ENCODE assay signal across 8 mouse cellular contexts in genomic region chr5:117357129-117357477, GRCm38 (mm10). TPM values are rescaled to one million over a fixed set of nuclear protein-coding genes. Genes with fewer than 3 reads are reported as not detected.
DNase-seq lines count a peak whose midpoint lies in the region; ATAC-seq and TF ChIP-seq lines count a peak whose summit lies in the region.

Gene Wsb2, plus strand, starts transcription at chr5:117357304.

- peak within 1 kb of the TSS; percentile 97 for H3K27ac ChIP-seq in brown adipose tissue, adult 24 weeks (replicated peaks; ENCODE audit: low read depth, low read length)
- H3K27ac ChIP-seq in forebrain, embryonic 11.5 days (ENCODE audit: low read depth, low read length), result peak within 1 kb of the TSS; percentile 81
- peak within 1 kb of the TSS; percentile 97 for H3K27ac ChIP-seq in heart, embryonic 15.5 days
- peak within 1 kb of the TSS; percentile 81 for H3K27ac ChIP-seq in liver, embryonic 16.5 days (ENCODE audit: low read length)
- peak within 1 kb of the TSS; percentile 77 for H3K27ac ChIP-seq in neural tube, embryonic 11.5 days (ENCODE audit: low read depth, low read length)
- H3K27ac ChIP-seq in stomach, postnatal 0 days (replicated peaks), result peak within 1 kb of the TSS; percentile 97

- ATAC-seq in forebrain, embryonic 11.5 days (replicated peaks; ENCODE audit: low FRiP score), result peak; percentile 76
- peak; percentile 70 for ATAC-seq in heart, embryonic 15.5 days (replicated peaks; ENCODE audit: insufficient number of reproducible peaks, insufficient read depth, low FRiP score, low read depth)
- ATAC-seq in liver, embryonic 16.5 days (ENCODE audit: low read depth), result peak; percentile 71
- peak; percentile 62; the same call in 1 of the 2 replicates for ATAC-seq in neural tube, embryonic 11.5 days (ENCODE audit: insufficient read depth, low FRiP score, low TSS enrichment)
- peak; percentile 31; the same call in 1 of the 2 replicates for ATAC-seq in stomach, postnatal 0 days (ENCODE audit: low FRiP score, low TSS enrichment)

- WGBS in forebrain, embryonic 11.5 days, result 2% methylated on average over 13 of the region's 54 CpGs
- 0% methylated on average over 19 of the region's 54 CpGs for WGBS in heart, embryonic 15.5 days
- WGBS in liver, embryonic 16.5 days (ENCODE audit: insufficient replicate concordance), result 0% methylated on average over 8 of the region's 54 CpGs
- WGBS in neural tube, embryonic 11.5 days, result 0% methylated on average over 8 of the region's 54 CpGs
- WGBS in stomach, postnatal 0 days, result 0% methylated on average over 8 of the region's 54 CpGs

- H3K9ac ChIP-seq in forebrain, embryonic 11.5 days (ENCODE audit: low read length), result peak within 1 kb of the TSS; percentile 88
- H3K9ac ChIP-seq in heart, embryonic 15.5 days, result peak within 1 kb of the TSS; percentile 94
- H3K9ac ChIP-seq in liver, embryonic 16.5 days (ENCODE audit: low read depth, low read length), result peak within 1 kb of the TSS; percentile 85
- peak within 1 kb of the TSS; percentile 85 for H3K9ac ChIP-seq in neural tube, embryonic 11.5 days (ENCODE audit: low read length)
- peak within 1 kb of the TSS; percentile 90 for H3K9ac ChIP-seq in stomach, postnatal 0 days (ENCODE audit: low read length)

- H3K27me3 ChIP-seq in forebrain, embryonic 11.5 days (ENCODE audit: control insufficient read depth, insufficient read depth, low read length), result no peaks in the 10 kb centered on the region
- no peaks in the 10 kb centered on the region for H3K27me3 ChIP-seq in heart, embryonic 15.5 days
- H3K27me3 ChIP-seq in liver, embryonic 16.5 days (ENCODE audit: control insufficient read depth, insufficient read depth, low read depth, low read length), result peaks cover 5% of the 10 kb centered on the region
- no peaks in the 10 kb centered on the region for H3K27me3 ChIP-seq in neural tube, embryonic 11.5 days (ENCODE audit: control insufficient read depth, insufficient read depth, low read length)
- H3K27me3 ChIP-seq in stomach, postnatal 0 days (ENCODE audit: control insufficient read depth, insufficient read depth, low read length), result no peaks in the 10 kb centered on the region

- DNase-seq in CD8-positive naive resting alpha-beta T cell, adult 2 months (ENCODE audit: low read depth in 2 of 2, low spot score in 2 of 2), result peak; percentile 48 to 52
- DNase-seq in forebrain, embryonic 11.5 days (ENCODE audit: low spot score), result peak; percentile 93
- DNase-seq in kidney, postnatal 14 days, result peak; percentile 93
- peak; percentile 78 for DNase-seq in neural tube, embryonic 11.5 days (ENCODE audit: low spot score)
- peak; percentile 90 for DNase-seq in stomach, postnatal 0 days (ENCODE audit: low spot score)

- no peaks in the 10 kb centered on the region for H3K36me3 ChIP-seq in forebrain, embryonic 11.5 days (ENCODE audit: control insufficient read depth, insufficient read depth, low read length)
- peaks cover 4% of the 10 kb centered on the region; the same call in 1 of the 2 replicates for H3K36me3 ChIP-seq in heart, embryonic 15.5 days
- no peaks in the 10 kb centered on the region for H3K36me3 ChIP-seq in liver, embryonic 16.5 days (ENCODE audit: control insufficient read depth, insufficient read depth)
- no peaks in the 10 kb centered on the region for H3K36me3 ChIP-seq in neural tube, embryonic 11.5 days (ENCODE audit: control insufficient read depth, insufficient read depth, low read length)
- H3K36me3 ChIP-seq in stomach, postnatal 0 days (ENCODE audit: control insufficient read depth, insufficient read depth, low read length), result no peaks in the 10 kb centered on the region

- H3K9me3 ChIP-seq in forebrain, embryonic 11.5 days (ENCODE audit: control insufficient read depth, low read length), result no peaks in the 10 kb centered on the region
- H3K9me3 ChIP-seq in heart, embryonic 15.5 days (replicated peaks), result no peaks in the 10 kb centered on the region
- no peaks in the 10 kb centered on the region for H3K9me3 ChIP-seq in liver, embryonic 16.5 days (replicated peaks; ENCODE audit: control insufficient read depth, low read length)
- no peaks in the 10 kb centered on the region for H3K9me3 ChIP-seq in neural tube, embryonic 11.5 days (ENCODE audit: control insufficient read depth, low read length)
- H3K9me3 ChIP-seq in stomach, postnatal 0 days (ENCODE audit: control insufficient read depth, low read length), result no peaks in the 10 kb centered on the region

- peak within 1 kb of the TSS; percentile 84 for H3K4me2 ChIP-seq in forebrain, embryonic 11.5 days (ENCODE audit: low read depth, low read length, severe bottlenecking)
- H3K4me2 ChIP-seq in heart, embryonic 15.5 days, result peak within 1 kb of the TSS; percentile 77
- peak within 1 kb of the TSS; percentile 83 for H3K4me2 ChIP-seq in liver, embryonic 16.5 days (ENCODE audit: low read depth, low read length)
- H3K4me2 ChIP-seq in neural tube, embryonic 11.5 days (ENCODE audit: low read depth), result peak within 1 kb of the TSS; percentile 84
- peak within 1 kb of the TSS; percentile 96 for H3K4me2 ChIP-seq in stomach, postnatal 0 days (replicated peaks; ENCODE audit: low read depth)

- TF ChIP-seq EP300 in stomach, postnatal 0 days (optimal IDR thresholded peaks at IDR 0.05), result no peak

- no peak for TF ChIP-seq CTCF in stomach, postnatal 0 days (IDR thresholded peaks at IDR 0.05; ENCODE audit: low read depth)

- peaks cover 21% of the 10 kb centered on the region for H3K4me1 ChIP-seq in brown adipose tissue, adult 24 weeks (ENCODE audit: control insufficient read depth, insufficient read depth, insufficient read length, low read length)
- peaks cover 19% of the 10 kb centered on the region; the same call in 1 of the 2 replicates for H3K4me1 ChIP-seq in forebrain, embryonic 11.5 days (replicated peaks; ENCODE audit: control insufficient read depth, insufficient read depth, low read length)
- peaks cover 49% of the 10 kb centered on the region for H3K4me1 ChIP-seq in heart, embryonic 15.5 days (replicated peaks)
- H3K4me1 ChIP-seq in liver, embryonic 16.5 days (ENCODE audit: control insufficient read depth, low read depth, low read length), result peaks cover 32% of the 10 kb centered on the region
- H3K4me1 ChIP-seq in neural tube, embryonic 11.5 days (ENCODE audit: control insufficient read depth, insufficient read depth, low read length), result peaks cover 6% of the 10 kb centered on the region; the same call in 1 of the 2 replicates
- peaks cover 8% of the 10 kb centered on the region for H3K4me1 ChIP-seq in stomach, postnatal 0 days (replicated peaks; ENCODE audit: control insufficient read depth, insufficient read depth)

- H3K4me3 ChIP-seq in brown adipose tissue, adult 24 weeks (ENCODE audit: insufficient read depth, low read depth, low read length), result peak within 1 kb of the TSS; percentile 97
- peak within 1 kb of the TSS; percentile 90 for H3K4me3 ChIP-seq in forebrain, embryonic 11.5 days (ENCODE audit: low read depth, low read length)
- peak within 1 kb of the TSS; percentile 83 for H3K4me3 ChIP-seq in heart, embryonic 15.5 days
- peak within 1 kb of the TSS; percentile 88 for H3K4me3 ChIP-seq in liver, embryonic 16.5 days (ENCODE audit: low read depth, low read length)
- peak within 1 kb of the TSS; percentile 76 for H3K4me3 ChIP-seq in neural tube, embryonic 11.5 days (ENCODE audit: low read depth, low read length)
- H3K4me3 ChIP-seq in stomach, postnatal 0 days (ENCODE audit: low read depth, low read length), result peak within 1 kb of the TSS; percentile 97

RNA-seq across cellular contexts. Expression of gene Wsb2, which starts in this region (rescaled TPM):
- 25.5 and 26.5 TPM in 2 replicates for polyA plus RNA-seq in brown adipose tissue, adult 24 weeks (2012; ENCODE audit: insufficient read depth, insufficient read length, missing spikeins)
- 75.4 and 86.0 TPM in 2 replicates for polyA plus RNA-seq in forebrain, embryonic 11.5 days (2014; fragmentation: Nextera tagmentation; extraction: Ambion mirVana)
- polyA plus RNA-seq in heart, embryonic 15.5 days (2015; fragmentation: Nextera tagmentation; extraction: Ambion mirVana), result 77.0 and 86.7 TPM in 2 replicates
- polyA plus RNA-seq in liver, embryonic 16.5 days (2015; fragmentation: Nextera tagmentation; extraction: Ambion mirVana), result 16.8 and 20.5 TPM in 2 replicates
- 92.2 and 99.2 TPM in 2 replicates for polyA plus RNA-seq in neural tube, embryonic 11.5 days (2014; fragmentation: Nextera tagmentation; extraction: Ambion mirVana)
- 50.0 and 50.3 TPM in 2 replicates for polyA plus RNA-seq in stomach, postnatal 0 days (2015; fragmentation: Nextera tagmentation; extraction: Ambion mirVana)

Comparison
In these comparisons a context has a peak if more than half of its experiments do, and no peak if none do; other contexts are left out.
1. Peak in every context shown above with its lines: DNase-seq, ATAC-seq, H3K4me3 ChIP-seq and H3K27ac ChIP-seq.